Mouse (Mus musculus) cerebellum, adult 2 months (tissue): ENCODE data around the gene Aanat. TPM values are rescaled to one million over a fixed set of nuclear protein-coding genes. Genes with fewer than 3 reads are reported as not detected.

ENCODE experiments used
- DNase-seq, 2 experiments: peaks; one replicate each; pipeline ENCODE4 v3.0.0; 2021
- H3K27ac ChIP-seq: fragments of 200-500 bp; 2 replicates; pipeline ENCODE4 v1.5.1; 2012; ENCODE audit warnings: low read length, control low read depth, inconsistent platforms; ENCODE audit not compliant: insufficient read depth
- H3K27me3 ChIP-seq: fragments of 200-500 bp; 2 replicates; pipeline ENCODE4 v1.6.1; 2012; ENCODE audit warnings: inconsistent platforms, mild to moderate bottlenecking, low read length, moderate library complexity; ENCODE audit not compliant: control insufficient read depth, insufficient read depth
- H3K4me1 ChIP-seq: fragments of 200-500 bp; 2 replicates; pipeline ENCODE4 v1.6.1; 2011; ENCODE audit warnings: low read length; ENCODE audit not compliant: control insufficient read depth, insufficient read depth
- H3K4me3 ChIP-seq: fragments of 200-500 bp; replicated peaks from 2 replicates; pipeline ENCODE3; 2011; ENCODE audit warnings: mild to moderate bottlenecking, low read depth, low read length, control low read depth; ENCODE audit not compliant: insufficient read depth
- CTCF ChIP-seq: fragments of 200-500 bp; IDR thresholded peaks from 2 replicates; pipeline ENCODE4 v1.5.1; 2011; ENCODE audit warnings: low read depth, mild to moderate bottlenecking, control low read depth, low read length, moderate library complexity, borderline replicate concordance; ENCODE audit not compliant: insufficient read depth
- POLR2A ChIP-seq: fragments of 200-500 bp; IDR thresholded peaks from 2 replicates; pipeline ENCODE4 v1.6.1; 2011; ENCODE audit warnings: low read length, control low read depth, borderline replicate concordance; ENCODE audit not compliant: insufficient read depth
- WGBS: fragments of 180-500 bp; shearing (Covaris S2); methylation state at CpG from one replicate; pipeline ENCODE4 v1.1.7; 2018; 5-methylcytosine and 5-hydroxymethylcytosine counted together
- polyA plus RNA-seq: library from polyadenylated mRNA; depleted of rRNA; stranded (reverse); fragments of >200 nt; gene quantifications from 2 replicates; pipeline ENCODE4 v1.2.3, GENCODE M21; 2012

The Aanat gene
- polyA plus RNA-seq, 1 experiment, result 1.3 TPM

DNA sequence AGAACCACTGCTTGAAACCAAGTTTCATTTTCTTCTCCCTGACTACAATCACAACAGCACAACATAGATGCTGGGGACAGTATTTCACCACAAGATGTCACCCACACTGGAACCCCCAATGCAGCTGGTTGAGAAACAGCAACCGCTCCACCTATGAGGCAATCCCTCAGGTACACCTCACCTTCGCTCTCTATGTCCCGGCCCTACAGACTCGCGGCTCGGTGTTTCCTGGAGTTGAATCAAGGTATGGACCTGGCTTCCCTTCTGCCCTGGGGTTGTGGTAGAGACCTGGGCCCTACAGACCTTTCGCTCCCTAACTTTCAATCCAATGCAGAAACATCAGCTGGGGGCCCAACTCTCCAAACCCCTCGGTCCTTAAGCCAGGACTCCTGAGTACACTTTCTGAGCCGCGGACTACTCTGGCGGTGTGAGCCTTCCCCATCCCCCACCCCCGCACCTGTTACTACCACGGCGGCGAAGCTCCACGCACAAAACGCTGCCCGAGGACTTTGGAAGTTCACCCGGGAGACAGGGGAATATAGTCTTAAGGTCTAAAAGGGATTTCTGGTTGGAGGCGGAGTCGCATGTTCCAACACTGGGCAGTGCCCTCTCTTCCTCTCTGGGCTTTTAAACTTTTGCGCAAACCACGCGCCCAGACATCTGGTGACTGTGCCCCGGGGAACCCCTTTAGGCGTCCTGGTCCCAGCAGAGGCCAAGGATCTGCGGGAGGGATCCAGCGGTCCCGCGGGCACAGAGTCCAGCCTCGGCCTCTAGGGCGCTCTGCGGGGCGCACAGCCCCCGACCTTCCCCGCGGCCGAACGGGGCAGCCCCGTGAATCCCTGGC is 37.3 kb downstream of the Aanat start:
- no peak overlapping the region for H3K27ac ChIP-seq
- 29% methylated on average over 40 of the region's 40 CpGs for WGBS
- no peak for TF ChIP-seq CTCF
- TF ChIP-seq POLR2A, result no peak

DNA sequence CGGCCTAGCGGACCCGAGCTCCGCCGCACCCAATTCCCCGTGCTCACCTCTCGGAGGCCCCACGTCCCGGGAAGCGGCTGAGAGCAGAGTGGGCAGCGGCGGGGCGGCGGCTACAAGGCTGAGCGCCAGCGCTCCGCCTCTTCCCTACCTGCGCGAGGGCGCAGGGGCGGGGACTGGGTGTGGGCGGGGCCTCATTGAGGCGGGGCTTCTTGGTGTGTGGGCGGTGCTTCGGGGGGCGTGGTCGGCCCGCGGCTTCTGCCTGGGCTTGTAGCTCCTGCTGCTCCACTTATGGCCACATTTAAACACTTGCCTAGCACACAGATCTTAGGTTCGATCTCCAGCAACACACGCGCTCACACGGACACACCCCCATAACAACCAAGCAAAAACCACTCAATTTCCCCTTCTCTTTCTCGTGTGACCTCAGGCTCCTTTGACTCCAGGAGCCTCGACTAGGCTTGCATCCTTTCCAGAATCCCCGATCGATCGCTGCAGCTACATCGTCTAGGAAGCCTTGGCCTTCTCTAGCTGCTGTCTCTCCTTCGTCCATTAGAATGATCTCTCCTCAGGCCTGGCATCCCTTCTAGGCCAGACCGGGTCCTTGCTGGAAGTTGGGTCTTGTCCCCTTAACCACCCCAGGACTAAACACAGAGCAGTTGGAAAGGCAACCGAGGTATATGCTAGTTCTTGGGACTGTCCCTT is 38.0 kb downstream of the Aanat start:
- Histone ChIP-seq H3K4me3 (peak overlapping the region; percentile 9), H3K4me1 (peaks cover 38% of the 10 kb centered on the region), H3K27me3 (no peaks in the 10 kb centered on the region), H3K27ac (no peak overlapping the region)
- 16% methylated on average over 42 of the region's 42 CpGs for WGBS
- DNase-seq, result peak in 1 of 2 experiments; percentile 35
- TF ChIP-seq CTCF, result no peak
- TF ChIP-seq POLR2A, result no peak

More for the DNA sequence above, 37.3 kb downstream of the Aanat start:
- Histone ChIP-seq H3K4me1 (peaks cover 46% of the 10 kb centered on the region), H3K4me3 (no peak overlapping the region), H3K27me3 (no peaks in the 10 kb centered on the region)
- DNase-seq, result peak in 1 of 2 experiments; percentile 14

DNA sequence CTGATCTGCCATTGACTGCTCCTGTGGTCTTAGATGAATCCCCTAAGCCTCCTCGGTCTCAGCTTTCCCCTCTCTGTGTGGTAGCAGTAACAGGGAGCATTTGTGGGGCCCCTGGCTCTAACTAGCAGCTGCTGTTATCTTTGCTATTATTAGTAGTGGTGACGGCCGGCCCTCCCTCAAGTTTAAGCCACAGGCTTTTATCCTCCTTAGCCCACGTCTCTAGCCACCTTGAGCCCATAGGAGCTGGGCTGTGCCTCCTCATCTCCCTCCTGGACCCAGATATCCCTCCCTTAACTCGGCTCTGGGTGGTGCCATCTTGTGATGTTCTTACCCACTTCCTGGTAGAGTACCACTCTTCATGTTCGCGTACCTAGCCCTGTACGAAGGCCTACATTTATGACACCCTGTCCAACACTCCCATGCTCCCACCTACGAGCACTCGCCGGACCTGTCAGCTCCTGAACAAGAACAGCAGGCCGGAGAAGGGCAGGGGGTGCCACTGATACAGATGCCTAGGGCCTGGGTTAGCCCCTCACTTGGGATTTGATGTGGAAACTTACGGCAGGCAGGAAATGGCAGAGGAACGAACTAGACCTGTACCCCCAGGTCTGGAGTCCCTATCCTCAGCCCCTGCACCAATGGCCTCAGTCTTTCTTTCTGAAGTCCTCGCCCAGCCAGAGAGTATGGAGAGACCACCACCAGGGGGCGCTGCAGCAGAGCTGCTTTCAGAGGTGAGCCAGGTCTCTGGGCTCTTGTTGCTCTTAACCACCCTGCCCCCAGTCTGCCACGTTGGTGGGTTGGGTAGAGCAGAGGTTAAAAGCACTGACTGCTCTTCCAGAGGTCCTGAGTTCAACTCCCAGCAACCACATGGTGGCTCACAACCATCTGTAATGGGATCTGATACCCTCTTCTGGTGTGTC is 39.1 kb downstream of the Aanat start:
- TF ChIP-seq CTCF (peak; percentile 47; the same call in 1 of the 2 replicates), POLR2A (no peak)
- Histone ChIP-seq H3K27ac (no peak overlapping the region), H3K27me3 (no peaks in the 10 kb centered on the region), H3K4me1 (peaks cover 29% of the 10 kb centered on the region), H3K4me3 (no peak overlapping the region)
- WGBS, result 82% methylated on average over 17 of the region's 17 CpGs
- DNase-seq, result peak in 1 of 2 experiments; percentile 55

DNA sequence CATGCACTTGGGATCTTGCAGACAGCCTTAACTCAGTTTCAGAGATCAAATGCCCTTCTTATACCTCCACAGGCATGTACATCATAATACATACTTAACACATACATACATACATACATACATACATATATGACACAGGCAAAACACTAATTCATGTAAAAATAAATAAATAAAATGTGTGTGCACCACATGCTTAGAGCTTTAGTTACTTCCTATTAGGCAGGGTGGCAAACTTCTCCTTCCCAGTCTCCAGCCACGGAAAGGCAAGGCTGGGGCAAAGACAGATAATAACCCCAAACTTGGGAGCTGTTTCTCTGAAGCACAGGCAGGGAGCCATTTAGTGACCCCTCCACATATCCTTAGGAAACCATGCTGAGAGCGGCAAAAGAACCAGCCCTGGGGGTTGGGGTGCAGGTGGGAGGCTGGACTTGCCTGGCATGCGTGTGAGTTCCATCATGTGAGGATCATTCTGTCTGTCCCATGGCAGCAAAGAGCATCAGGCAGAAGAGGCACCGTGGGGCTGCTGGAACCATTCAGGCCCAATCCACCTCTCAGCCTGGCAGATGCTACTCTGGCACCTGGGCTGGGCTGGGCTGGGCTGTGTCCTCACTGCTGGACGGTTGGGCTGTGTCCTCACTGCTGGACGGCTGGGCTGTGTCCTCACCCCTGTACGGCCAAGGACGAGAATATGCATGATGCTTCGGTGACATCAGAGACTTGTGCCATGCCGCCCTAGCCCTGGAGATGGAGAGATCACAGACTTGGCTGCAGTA is 40.3 kb downstream of the Aanat start, which contains the start of gene Rhbdf2:
Gene Rhbdf2, minus strand, starts transcription at position 721 of the 773 bp plus-strand sequence.
- no peak within 1 kb of the TSS for H3K27ac ChIP-seq
- TF ChIP-seq CTCF (no peak), POLR2A (no peak)
- H3K27me3 ChIP-seq, result no peaks in the 10 kb centered on the region
- H3K4me3 ChIP-seq, result no peak within 1 kb of the TSS
- H3K4me1 ChIP-seq, result peaks cover 18% of the 10 kb centered on the region
- no peak for DNase-seq
- 74% methylated on average over 10 of the region's 10 CpGs for WGBS

DNA sequence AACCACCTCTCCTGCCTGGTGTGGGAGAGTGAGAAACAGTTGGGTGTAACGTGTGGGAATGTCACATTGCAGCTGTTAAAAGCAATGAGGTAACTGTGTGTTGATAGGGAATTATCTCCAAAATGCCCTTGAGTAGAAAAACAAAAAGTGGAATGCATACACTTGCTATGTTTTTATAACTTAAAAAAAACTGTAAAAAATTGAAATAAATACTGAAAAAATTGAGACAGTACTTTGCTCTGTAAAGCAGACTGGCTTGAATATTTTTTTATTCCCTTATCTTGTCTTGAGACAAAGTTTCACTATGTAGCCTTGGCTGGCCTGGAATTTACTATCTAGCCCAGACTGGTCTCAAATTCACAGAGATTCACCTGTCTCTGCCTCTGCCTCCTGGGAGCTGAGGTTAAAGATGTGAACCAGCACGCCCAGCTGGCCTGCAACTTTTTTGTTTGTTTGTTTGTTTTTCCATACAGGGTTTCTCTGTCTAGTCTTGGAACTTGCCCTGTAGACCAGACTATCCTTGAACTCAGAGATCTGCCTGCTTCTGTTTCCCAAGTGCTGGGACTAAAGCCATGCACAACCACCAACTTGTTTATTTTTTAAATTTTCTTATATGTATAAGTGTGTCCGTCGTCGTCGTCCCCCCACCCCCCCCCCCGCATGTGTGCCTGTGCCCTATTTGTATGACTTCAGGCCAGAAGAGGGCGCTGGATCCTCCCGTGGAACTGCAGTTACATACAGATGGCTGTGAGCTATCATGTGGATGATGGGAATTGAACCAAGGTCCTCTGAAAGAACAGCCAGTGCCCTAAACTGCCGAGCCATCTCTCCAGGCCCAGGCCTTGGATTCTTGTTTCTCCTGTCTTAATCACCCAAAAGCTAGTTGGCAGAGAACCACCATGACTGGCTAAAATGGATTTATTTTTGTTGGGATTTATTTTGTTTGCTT is 41.1 kb downstream of the Aanat start:
- Histone ChIP-seq H3K4me3 (no peak overlapping the region), H3K27me3 (no peaks in the 10 kb centered on the region), H3K27ac (no peak overlapping the region), H3K4me1 (peaks cover 9% of the 10 kb centered on the region)
- TF ChIP-seq CTCF (no peak), POLR2A (no peak)
- DNase-seq, result peak in 1 of 2 experiments; percentile 32
- WGBS, result 41% methylated on average over 10 of the region's 10 CpGs

DNA sequence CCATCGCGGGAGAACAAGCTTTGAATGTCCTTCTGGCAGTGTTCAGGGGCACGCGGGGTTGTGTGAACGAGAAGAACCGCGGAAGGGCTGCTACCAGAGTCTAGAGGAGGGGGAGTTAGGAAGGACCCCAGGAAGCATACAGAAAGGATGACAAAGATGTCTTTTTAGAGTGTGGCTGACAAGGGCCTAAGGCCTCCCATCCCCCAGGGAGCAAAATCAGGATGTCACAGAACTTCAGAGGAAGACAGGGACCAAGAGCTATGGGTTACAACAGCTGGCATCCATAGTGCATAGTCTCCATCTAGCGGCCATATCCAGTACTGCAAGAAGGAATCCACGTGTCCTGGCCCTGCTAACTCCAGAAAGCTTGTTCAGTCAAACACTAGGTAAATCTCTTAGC is 42.5 kb downstream of the Aanat start:
- H3K4me3 ChIP-seq, result no peak overlapping the region
- TF ChIP-seq POLR2A (no peak), CTCF (peak; percentile 98)
- H3K4me1 ChIP-seq, result peaks cover 4% of the 10 kb centered on the region; the same call in 1 of the 2 replicates
- 42% methylated on average over 9 of the region's 9 CpGs for WGBS
- DNase-seq, result peak; percentile 82 to 89
- H3K27ac ChIP-seq, result no peak overlapping the region
- H3K27me3 ChIP-seq, result no peaks in the 10 kb centered on the region
